Mouse (Mus musculus): ENCODE data around the gene Plekhg4.

Gene Plekhg4

GRCm38 (mm10) chr8:105403467-105403866 is 30.4 kb downstream of the Plekhg4 start:
- no peak for DNase-seq (ENCODE audit: low spot score)

GRCm38 (mm10) chr8:105404496-105404895 is 31.4 kb downstream of the Plekhg4 start:
- DNase-seq (ENCODE audit: low spot score) = no peak

- peak; percentile 23 for DNase-seq (ENCODE audit: low spot score)
These were observed 33.3 kb downstream of the Plekhg4 start for GRCm38 (mm10) chr8:105406416-105406815.

- no peak for DNase-seq (ENCODE audit: low spot score)
These were observed 35.3 kb downstream of the Plekhg4 start for GRCm38 (mm10) chr8:105408331-105408730.

GRCm38 (mm10) chr8:105409947-105410346 is 36.9 kb downstream of the Plekhg4 start:
- DNase-seq (ENCODE audit: low spot score) = no peak

GRCm38 (mm10) chr8:105413391-105413790 is 40.3 kb downstream of the Plekhg4 start, which contains the start of the genes Kctd19 and Lrrc36:
TSS of gene Kctd19 (minus strand) at chr8:105413502.
TSS of gene Lrrc36 (plus strand) at chr8:105413571.
- DNase-seq (ENCODE audit: low spot score) = peak; percentile 79

- no peak for DNase-seq (ENCODE audit: low spot score)
These were observed 45.9 kb downstream of the Plekhg4 start for GRCm38 (mm10) chr8:105418992-105419391.

- no peak for DNase-seq (ENCODE audit: low spot score)
These were observed 46.7 kb downstream of the Plekhg4 start for GRCm38 (mm10) chr8:105419800-105420199.

GRCm38 (mm10) chr8:105422006-105422405 is 48.9 kb downstream of the Plekhg4 start:
- DNase-seq (ENCODE audit: low spot score) = no peak

- DNase-seq (ENCODE audit: low spot score) = peak; percentile 26
These were observed 53.8 kb downstream of the Plekhg4 start for GRCm38 (mm10) chr8:105426878-105427277.

- DNase-seq (ENCODE audit: low spot score) = no peak
These were observed 58.9 kb downstream of the Plekhg4 start for GRCm38 (mm10) chr8:105431743-105432515.

All from lung, postnatal 25 days (tissue).